Mouse (Mus musculus): ENCODE results near the gene H2-Q10.
A peak's percentile ranks its signal among the peaks of the same experiment; 100 is the strongest.
"Not testable (repeated sequence)": the region's sequence is repeated elsewhere in the genome, so short reads cannot be mapped to it uniquely, and the experiment has no call there.

Gene H2-Q10

DNA sequence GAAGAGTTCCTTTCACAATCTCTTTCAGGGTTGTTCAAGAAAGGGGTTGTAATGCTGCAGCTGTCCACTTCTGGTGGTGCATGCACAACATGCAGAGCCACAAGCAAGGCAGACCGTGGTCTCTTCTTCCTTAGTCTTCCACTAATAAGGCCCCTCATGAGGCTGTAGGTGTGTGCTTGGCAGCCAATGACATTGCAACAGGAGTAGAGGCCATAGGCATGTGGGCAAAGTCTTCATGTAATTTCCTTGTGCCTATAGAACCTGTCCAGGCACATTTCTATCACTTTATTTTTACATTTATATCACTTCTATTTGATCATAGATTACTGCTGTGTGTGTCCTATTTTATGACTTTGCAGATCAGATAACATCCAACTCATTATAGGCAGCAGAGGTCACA lies 11.6 kb upstream of the H2-Q10 start:
- not testable (repeated sequence) for DNase-seq (ENCODE audit: low spot score in 2 of 2)

DNA sequence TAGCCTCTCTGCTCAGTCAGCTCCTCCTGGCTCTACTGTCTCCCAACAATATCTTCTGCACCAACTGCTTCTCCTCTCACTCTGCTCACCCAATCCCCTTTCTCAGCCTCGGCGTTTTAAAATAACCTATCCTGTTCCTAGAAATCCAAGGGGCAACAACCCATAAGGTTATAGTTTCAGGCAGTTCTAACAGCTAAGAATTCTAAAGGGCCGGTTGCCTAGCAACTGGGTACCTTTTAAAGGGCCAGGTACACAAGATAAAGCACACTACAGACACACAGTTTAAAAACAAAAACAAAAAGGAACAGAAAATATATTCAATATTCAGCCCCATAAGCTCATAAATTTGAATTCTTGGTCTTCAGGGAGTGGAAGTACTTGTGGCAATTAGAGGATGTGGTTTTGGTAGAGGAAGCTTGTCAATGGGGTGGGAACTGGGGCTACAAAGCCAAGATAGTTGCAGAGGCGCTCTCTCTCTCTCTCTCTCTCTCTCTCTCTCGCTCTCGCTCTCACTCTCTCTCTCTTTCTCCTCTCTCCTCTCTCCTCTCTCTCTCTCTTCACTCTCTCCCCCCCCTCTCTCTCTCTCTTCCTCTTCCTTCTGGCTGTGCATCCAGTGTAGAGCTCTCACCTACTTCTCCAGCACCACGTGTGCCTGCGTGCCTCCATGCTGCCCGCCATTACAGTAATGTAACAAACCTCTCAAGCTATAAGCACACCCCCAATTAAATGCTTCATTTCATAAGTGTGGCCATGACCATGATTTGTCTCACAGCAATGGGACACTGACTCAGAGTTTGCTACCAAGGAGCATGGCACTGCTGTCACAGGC lies 9.2 kb upstream of the H2-Q10 start:
- DNase-seq (ENCODE audit: low spot score in 2 of 2): not testable (repeated sequence)

- DNase-seq (ENCODE audit: low spot score in 2 of 2): not testable (repeated sequence)
Measured at GRCm38 (mm10) chr17:35465651-35466050, 4.2 kb upstream of the H2-Q10 start.

DNA sequence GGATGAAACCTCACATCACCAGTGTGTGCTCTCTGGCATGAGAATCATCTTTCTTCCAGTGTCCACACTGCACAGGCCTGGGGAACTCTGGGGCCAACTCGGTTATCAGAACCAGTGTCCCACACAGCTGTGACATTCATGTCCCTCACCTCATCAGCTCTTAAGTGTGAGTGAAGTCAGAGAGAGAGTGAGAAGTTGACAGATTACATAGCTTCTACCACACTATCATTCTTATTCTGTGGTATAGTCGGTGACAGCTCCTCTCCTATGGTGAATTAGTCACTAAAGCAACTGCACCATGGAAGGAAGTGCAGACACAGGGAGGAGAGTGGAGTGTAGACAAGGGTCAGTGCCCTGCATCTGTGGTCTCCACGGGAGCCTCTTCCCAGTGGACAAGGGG lies 953 bp upstream of the H2-Q10 start:
- DNase-seq (ENCODE audit: low spot score in 2 of 2): not testable (repeated sequence)

GRCm38 (mm10) chr17:35484066-35484465 lies 14.2 kb downstream of the H2-Q10 start:
- DNase-seq (ENCODE audit: low spot score in 2 of 2): peak; percentile 28 to 48

DNA sequence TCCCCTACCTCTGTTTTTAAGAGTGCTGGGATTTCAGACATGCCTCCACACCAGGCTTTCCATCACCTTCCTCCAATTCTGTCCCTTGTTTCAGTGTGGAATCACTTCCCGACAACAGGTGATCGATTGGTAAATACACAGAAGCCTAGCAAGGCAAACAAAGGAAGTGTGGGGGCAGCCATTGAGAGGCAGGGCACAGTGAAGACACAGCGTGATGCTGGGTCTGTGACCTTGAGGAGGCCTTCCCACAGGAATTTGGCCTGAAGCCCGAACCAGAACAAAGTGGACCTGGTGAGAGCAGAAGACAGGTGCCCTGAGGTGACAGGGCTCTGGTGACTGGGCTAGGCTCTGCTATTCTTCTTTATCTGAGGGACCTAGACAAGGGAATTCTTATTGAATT lies 15.8 kb downstream of the H2-Q10 start:
- no peak for DNase-seq (ENCODE audit: low spot score in 2 of 2)

- no peak for DNase-seq (ENCODE audit: low spot score in 2 of 2)
Measured at GRCm38 (mm10) chr17:35486726-35487125, 16.8 kb downstream of the H2-Q10 start.

DNA sequence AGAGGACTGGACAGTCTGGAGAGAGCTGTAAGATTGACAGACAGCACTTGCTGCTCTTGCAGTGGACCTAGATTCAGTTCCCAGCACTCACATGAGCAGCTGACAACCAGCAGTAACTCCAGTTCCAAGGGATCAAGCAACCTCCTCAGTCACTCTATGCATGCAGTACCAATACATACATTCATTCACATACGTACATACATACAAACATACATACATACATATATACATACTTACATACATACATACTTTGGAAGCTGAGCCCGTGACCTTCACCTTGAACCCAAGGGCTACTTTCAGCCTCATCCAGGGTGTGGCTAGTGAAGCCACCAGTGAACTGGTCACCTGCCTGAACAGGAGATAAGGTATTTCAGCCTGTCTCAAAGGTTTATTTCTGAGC lies 18.2 kb downstream of the H2-Q10 start:
- DNase-seq (ENCODE audit: low spot score in 2 of 2): no peak

GRCm38 (mm10) chr17:35490320-35490719 lies 20.4 kb downstream of the H2-Q10 start:
- no peak for DNase-seq (ENCODE audit: low spot score in 2 of 2)

DNA sequence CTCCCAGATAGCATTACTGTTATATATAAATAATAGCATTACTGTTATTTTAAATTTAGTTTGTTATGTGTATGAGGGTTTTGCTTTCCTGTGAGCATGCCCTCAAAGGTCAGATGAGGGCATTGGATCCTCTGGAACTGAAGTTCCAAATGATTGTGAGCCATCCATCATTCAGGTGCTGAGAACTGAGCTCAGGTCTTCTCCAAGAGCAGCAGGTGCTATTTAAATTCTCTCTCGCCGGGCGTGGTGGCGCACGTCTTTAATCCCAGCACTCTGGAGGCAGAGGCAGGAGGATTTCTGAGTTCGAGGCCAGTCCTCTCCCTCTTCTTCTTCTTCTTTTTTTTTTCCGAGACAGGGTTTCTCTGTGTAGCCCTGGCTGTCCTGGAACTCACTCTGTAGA lies 27.2 kb downstream of the H2-Q10 start:
- DNase-seq (ENCODE audit: low spot score in 2 of 2): no peak

DNA sequence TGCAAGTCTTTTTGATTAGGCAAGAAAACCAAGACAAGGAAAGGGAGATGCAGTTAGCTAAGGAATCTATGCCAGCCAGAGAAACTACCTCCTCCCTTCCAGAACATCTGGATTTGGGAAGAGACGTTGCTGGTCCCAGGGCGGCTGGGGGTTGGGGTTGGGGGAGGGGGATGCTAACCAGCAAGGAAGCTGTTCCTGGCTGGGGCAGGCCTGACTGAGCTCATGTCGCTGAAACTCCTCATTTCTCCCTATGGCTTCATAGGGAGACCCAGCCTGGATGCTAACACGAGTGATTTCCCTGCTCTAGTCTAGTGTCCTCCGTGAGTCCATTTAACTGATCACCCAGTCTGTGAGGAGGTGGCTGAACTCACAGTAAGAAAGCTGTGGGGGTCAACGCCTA lies 32.3 kb downstream of the H2-Q10 start:
- DNase-seq (ENCODE audit: low spot score in 2 of 2): no peak

- DNase-seq (ENCODE audit: low spot score in 2 of 2): no peak
Measured at GRCm38 (mm10) chr17:35502762-35503161, 32.9 kb downstream of the H2-Q10 start.

GRCm38 (mm10) chr17:35503849-35504248 lies 34.0 kb downstream of the H2-Q10 start:
- DNase-seq (ENCODE audit: low spot score in 2 of 2): no peak

DNA sequence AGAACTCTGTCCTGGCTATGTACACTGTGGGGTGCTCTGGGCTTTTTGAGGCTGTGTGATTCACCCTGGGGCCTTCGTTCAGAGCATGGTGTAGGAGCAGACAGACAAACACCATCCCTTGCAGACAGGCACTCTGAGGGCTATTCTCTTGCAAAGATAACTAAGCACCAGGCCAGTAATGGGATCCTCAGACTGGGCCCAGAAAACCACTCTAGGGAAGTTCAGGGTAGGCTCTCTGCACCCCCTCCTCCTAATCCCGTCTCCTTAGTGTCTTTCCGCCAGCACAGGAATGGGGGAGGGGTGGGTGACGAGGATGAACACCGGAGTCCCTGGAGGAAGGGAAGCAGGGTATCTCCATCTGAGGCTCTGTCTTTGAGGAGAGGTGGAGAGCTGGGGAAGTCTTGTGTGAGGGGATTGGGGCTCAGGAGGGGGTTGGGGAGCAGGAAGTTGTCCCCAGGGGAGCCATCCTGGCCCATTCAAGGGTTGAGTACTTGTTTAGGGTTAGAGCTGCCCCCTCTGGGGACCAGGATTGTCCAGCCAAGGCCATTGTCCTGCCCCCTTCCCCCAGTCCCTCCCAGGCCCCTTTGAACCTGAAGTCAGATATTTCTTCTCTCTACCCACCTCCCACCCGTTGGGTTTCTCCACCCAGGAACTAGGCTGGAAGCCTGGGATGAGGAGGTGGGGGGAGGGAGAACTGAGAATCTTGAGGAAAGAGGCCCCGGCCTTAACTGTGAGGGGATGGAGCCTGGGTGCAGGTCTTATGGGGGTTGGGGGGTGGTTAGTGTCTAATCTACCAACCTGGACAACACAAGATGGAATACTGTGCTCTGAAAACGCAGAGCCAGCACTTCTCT lies 35.0 kb downstream of the H2-Q10 start:
- no peak for DNase-seq (ENCODE audit: low spot score in 2 of 2)

- DNase-seq (ENCODE audit: low spot score in 2 of 2): no peak
Measured at GRCm38 (mm10) chr17:35505776-35506175, 35.9 kb downstream of the H2-Q10 start, which contains the start of gene Pou5f1. TSS of gene Pou5f1 (plus strand) at chr17:35506018.

- DNase-seq (ENCODE audit: low spot score in 2 of 2): no peak
Measured at GRCm38 (mm10) chr17:35506881-35507280, 37.0 kb downstream of the H2-Q10 start.

- no peak for DNase-seq (ENCODE audit: low spot score in 2 of 2)
Measured at GRCm38 (mm10) chr17:35507556-35508260, 37.8 kb downstream of the H2-Q10 start.

DNA sequence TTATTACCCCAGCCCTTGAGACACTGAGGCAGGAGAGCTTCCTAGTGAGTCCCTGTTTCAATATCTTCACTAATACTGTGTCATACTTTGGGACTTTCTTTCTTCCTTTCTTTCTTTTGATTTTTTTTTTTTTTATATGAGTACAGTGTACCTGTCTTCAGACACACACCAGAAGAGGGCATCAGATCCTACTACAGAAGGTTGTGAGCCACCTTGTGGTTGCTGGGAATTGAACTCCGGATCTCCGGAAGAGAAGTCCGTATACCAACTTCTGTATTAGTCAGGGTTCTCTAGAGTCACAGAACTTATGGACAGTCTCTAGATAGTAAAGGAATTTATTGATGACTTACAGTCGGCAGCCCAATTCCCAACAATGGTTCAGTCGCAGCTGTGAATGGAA lies 38.4 kb downstream of the H2-Q10 start:
- not testable (repeated sequence) for DNase-seq (ENCODE audit: low spot score in 2 of 2)

GRCm38 (mm10) chr17:35509284-35509683 lies 39.4 kb downstream of the H2-Q10 start:
- DNase-seq (ENCODE audit: low spot score in 2 of 2): no peak

DNA sequence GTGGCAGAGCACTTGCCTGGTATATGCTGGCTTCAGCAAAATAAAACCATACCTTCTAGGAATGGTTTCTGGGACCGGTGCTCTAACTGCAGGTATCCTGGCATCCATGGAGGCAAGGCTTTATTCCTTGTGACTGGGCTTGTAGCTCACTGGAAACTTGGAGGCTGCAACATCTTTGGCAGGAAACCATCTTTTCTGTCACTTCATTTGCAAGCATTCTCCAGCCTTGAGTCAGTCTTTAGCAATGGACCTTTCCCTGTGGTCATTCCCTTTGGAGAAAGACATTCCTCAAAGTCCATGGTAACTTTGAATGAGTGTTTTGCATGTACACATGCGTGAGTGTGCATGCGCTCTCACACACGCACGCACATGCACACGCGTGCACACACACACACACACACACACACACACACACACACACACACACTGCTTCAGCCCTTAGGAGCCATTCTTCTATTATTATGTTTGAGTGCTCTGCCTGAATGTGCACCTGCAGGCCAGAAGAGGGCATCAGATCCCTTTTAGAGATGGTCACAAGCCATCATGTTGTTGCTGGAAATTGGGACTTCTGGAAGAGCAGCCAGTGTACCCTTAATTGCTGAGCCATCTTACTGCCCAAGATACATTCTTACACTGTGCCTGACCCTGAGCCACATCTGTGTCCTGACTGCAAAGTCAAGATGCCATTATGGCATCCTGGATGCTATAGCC lies 43.2 kb downstream of the H2-Q10 start:
- DNase-seq (ENCODE audit: low spot score in 2 of 2): no peak

GRCm38 (mm10) chr17:35513886-35514285 lies 44.0 kb downstream of the H2-Q10 start:
- DNase-seq (ENCODE audit: low spot score in 2 of 2): peak; percentile 45 to 61

All from frontal cortex, postnatal 25 days (tissue).